Mouse (Mus musculus) hindbrain, embryonic 16.5 days (tissue): ENCODE data around the gene Gpx6. TPM values are rescaled to one million over a fixed set of nuclear protein-coding genes. Genes with fewer than 3 reads are reported as not detected.

Experiments
- ATAC-seq: fragments of 200-750 bp; cut with Nextera tagmentation; 2 replicates; pipeline ENCODE4 v1.8.0; 2017; ENCODE audit warnings: moderate TSS enrichment, moderate library complexity
- H3K27ac ChIP-seq: fragments of 300-500 bp; sonication (generic); 2 replicates; pipeline ENCODE4 v1.5.1; 2014; ENCODE audit warnings: low read depth, mild to moderate bottlenecking, control low read depth, low read length, moderate library complexity
- H3K27me3 ChIP-seq: fragments of 300-500 bp; sonication (generic); replicated peaks from 2 replicates; pipeline ENCODE4 v1.6.1; 2014; ENCODE audit warnings: low read length; ENCODE audit not compliant: control insufficient read depth, insufficient read depth
- H3K36me3 ChIP-seq: fragments of 300-500 bp; sonication (generic); 2 replicates; pipeline ENCODE4 v1.6.1; 2014; ENCODE audit warnings: mild to moderate bottlenecking, low read length, moderate library complexity, mixed read lengths; ENCODE audit not compliant: control insufficient read depth, insufficient read depth
- H3K4me1 ChIP-seq: fragments of 300-500 bp; sonication (generic); 2 replicates; pipeline ENCODE4 v1.6.1; 2014; ENCODE audit warnings: low read depth, low read length; ENCODE audit not compliant: control insufficient read depth, insufficient read depth
- H3K4me2 ChIP-seq: fragments of 300-500 bp; sonication (generic); 2 replicates; pipeline ENCODE4 v1.6.1; 2014; ENCODE audit warnings: mild to moderate bottlenecking, low read length, control low read depth, moderate library complexity
- H3K4me3 ChIP-seq: fragments of 300-500 bp; sonication (generic); 2 replicates; pipeline ENCODE4 v1.5.1; 2014; ENCODE audit warnings: mild to moderate bottlenecking, low read length, control low read depth, moderate library complexity
- H3K9ac ChIP-seq: fragments of 300-500 bp; sonication (generic); 2 replicates; pipeline ENCODE4 v1.6.1; 2014; ENCODE audit warnings: low read depth, mild to moderate bottlenecking, control low read depth, low read length, moderate library complexity
- H3K9me3 ChIP-seq: fragments of 300-500 bp; sonication (generic); 2 replicates; pipeline ENCODE4 v1.6.1; 2014; ENCODE audit warnings: mild to moderate bottlenecking, low read length, moderate library complexity; ENCODE audit not compliant: control insufficient read depth
- WGBS: fragments of 180-500 bp; shearing (Covaris S2); extraction: QIAGEN DNeasy Blood & Tissue Kit; methylation state at CpG from one replicate; pipeline ENCODE4 v1.1.7; 2014; 5-methylcytosine and 5-hydroxymethylcytosine counted together
- polyA plus RNA-seq: library from polyadenylated mRNA; unstranded; fragments of >200 nt; fragmentation: Nextera tagmentation; extraction: Ambion mirVana; gene quantifications from 2 replicates; pipeline ENCODE4 v1.2.1, GENCODE M21; 2015

The Gpx6 gene
- polyA plus RNA-seq: 0.26 and 0.64 TPM in 2 replicates

DNA sequence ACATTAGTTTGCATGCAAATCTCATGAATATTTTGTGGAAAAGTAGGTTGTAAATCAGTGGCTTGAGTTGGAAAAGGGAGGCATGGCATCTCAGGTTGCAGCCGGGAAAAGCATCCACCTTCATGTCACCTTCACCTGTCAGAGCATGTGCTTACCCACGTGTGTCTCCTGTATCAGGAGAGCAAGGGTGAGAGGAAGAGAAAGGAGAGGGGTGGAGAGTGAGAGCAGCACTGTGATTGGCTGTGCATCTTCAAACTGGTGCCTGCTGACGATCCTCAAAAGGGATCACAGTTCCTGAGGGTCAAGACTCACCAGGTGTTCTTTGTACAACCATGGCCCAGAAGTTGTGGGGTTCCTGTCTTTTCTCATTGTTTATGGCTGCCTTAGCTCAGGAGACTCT is at the start of gene Gpx6:
Gene Gpx6, plus strand, starts transcription at position 200 of the 400 bp plus-strand sequence.
- Histone ChIP-seq H3K27ac (no peak within 1 kb of the TSS), H3K9ac (no peak within 1 kb of the TSS), H3K27me3 (no peaks in the 10 kb centered on the region), H3K4me3 (no peak within 1 kb of the TSS), H3K4me2 (no peak within 1 kb of the TSS), H3K9me3 (no peaks in the 10 kb centered on the region), H3K4me1 (no peaks in the 10 kb centered on the region), H3K36me3 (no peaks in the 10 kb centered on the region)
- ATAC-seq: no peak
- 18% methylated on average over 3 of the region's 3 CpGs for WGBS

DNA sequence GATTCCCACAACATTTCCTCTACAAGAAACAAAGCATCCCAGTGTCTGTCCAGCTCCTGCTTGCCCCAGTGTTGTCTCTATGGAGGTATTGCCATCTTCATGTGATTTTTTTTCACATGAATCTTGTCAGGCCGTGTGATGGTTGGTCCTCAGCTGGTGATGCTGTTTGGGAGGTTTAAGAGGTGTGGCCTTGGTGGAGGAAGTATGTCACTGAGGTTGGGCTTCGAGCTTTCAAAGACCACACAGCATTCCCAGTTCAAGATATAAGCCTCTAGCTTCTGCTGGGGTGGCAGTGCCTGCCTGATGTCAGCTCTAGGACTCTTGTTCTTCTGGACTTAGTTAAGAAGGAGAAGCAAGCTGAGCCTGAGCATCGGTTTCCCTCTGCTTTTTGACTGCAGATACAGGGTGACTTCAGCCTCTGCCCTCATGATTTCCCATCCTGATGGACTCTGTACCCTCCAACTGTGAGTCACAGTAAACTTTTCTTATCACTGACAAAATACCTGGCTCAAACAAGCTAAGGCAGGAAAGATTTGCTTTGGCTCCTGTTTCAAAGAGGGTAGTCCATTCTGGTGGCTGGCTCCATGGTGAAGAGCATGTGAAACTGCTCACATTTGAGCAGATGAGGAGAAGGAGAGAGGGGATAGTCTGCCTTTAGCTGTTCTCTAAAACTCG is 49.0 kb upstream of the Gpx6 start:
- H3K9ac ChIP-seq: no peak overlapping the region
- H3K4me1 ChIP-seq: peaks cover 6% of the 10 kb centered on the region
- H3K27ac ChIP-seq: no peak overlapping the region
- H3K4me3 ChIP-seq: no peak overlapping the region
- peak overlapping the region; percentile 45; the same call in 1 of the 2 replicates for H3K4me2 ChIP-seq
- H3K36me3 ChIP-seq: no peaks in the 10 kb centered on the region
- no peak for ATAC-seq
- WGBS: 72% methylated on average over 4 of the region's 4 CpGs
- H3K27me3 ChIP-seq: peaks cover 10% of the 10 kb centered on the region; the same call in 1 of the 2 replicates
- H3K9me3 ChIP-seq: no peaks in the 10 kb centered on the region

DNA sequence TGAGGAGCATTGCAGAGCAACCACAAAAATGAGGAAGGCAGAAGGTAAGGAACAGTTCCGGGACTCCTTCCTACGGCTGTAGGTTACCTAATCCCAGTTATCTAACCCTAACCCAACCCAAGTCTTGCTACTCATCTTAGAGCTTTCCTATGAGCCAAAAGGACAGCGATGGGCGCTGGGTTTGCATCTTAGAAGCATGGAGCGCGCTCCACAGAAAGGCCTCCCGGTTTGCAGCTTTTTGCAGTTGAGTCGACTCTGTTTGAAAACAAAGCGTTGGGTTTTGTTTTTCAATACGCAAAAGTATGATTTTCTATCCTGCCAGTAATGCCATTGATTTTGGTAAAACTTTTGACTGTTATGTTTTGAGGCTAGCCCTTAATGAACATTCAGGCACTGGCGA is 48.0 kb upstream of the Gpx6 start:
- no peak overlapping the region for H3K9ac ChIP-seq
- peak overlapping the region; percentile 45 for H3K4me2 ChIP-seq
- peaks cover 6% of the 10 kb centered on the region for H3K4me1 ChIP-seq
- no peak for ATAC-seq
- H3K36me3 ChIP-seq: no peaks in the 10 kb centered on the region
- H3K27ac ChIP-seq: no peak overlapping the region
- no peaks in the 10 kb centered on the region for H3K9me3 ChIP-seq
- peaks cover 10% of the 10 kb centered on the region; the same call in 1 of the 2 replicates for H3K27me3 ChIP-seq
- WGBS: 3% methylated on average over 11 of the region's 11 CpGs
- peak overlapping the region; percentile 44 for H3K4me3 ChIP-seq

DNA sequence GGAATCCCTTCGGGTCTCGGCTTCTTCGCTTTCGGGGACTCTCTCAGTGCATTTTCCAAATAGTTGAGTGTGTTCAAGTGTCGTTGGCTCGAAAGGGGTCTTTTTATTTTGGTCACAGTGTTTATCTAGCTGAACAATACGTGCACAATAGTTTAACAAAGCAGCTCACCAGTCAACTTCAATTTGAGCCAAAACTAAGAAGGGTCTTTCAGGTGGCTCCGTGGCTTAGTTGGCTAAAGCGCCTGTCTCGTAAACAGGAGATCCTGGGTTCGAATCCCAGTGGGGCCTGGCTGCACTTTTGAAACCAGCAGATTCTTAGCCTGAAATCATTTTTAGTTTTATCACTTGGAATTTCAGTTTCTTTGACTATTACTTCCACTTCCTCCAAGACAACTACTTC is 47.6 kb upstream of the Gpx6 start:
- Histone ChIP-seq H3K36me3 (no peaks in the 10 kb centered on the region), H3K4me2 (peak overlapping the region; percentile 45), H3K9ac (no peak overlapping the region), H3K27me3 (peaks cover 10% of the 10 kb centered on the region; the same call in 1 of the 2 replicates), H3K27ac (no peak overlapping the region), H3K9me3 (no peaks in the 10 kb centered on the region), H3K4me1 (peaks cover 6% of the 10 kb centered on the region), H3K4me3 (peak overlapping the region; percentile 44)
- ATAC-seq: no peak
- 1% methylated on average over 11 of the region's 11 CpGs for WGBS

DNA sequence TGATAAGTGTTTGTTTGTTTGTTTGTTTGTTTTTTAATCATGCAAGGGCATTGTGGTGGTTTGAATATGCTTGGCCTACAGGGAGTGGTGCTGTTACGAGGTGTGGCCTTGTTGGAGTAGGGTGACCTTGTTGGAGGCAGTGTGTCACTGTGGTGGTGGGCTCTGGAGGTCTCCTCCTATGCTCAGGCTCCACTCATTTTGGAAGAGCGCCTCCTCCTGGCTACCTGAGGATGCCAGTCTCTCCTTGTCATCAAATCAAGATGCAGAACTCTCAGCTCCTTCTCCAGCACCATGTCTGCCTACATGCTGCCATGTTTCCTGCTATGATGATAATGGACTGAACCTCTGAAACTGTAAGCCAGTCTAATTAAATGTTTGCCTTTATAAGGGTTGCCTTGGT is 46.2 kb upstream of the Gpx6 start:
- Histone ChIP-seq H3K27ac (no peak overlapping the region), H3K9ac (no peak overlapping the region), H3K9me3 (no peaks in the 10 kb centered on the region), H3K4me3 (no peak overlapping the region), H3K27me3 (peaks cover 10% of the 10 kb centered on the region; the same call in 1 of the 2 replicates), H3K36me3 (no peaks in the 10 kb centered on the region), H3K4me2 (no peak overlapping the region), H3K4me1 (no peaks in the 10 kb centered on the region)
- no peak for ATAC-seq
- 58% methylated on average over 2 of the region's 2 CpGs for WGBS

DNA sequence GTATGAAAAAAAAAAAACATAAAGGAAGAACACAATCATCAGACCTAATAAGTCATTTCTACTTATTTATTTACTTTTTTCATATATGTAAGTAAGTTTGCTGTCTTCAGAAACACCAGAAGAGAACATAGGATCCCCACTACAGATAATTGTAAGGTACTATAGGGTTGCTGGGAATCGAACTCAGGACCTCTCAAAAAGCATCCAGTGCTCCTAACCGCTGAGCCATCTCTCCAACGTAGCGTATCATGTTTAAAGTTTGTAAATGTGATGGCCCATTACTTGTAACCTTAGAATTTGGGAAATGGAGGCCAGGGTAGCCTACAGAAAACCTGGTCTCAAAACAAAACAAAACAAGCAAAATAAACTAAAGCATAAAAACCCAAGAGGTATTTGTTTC is 44.4 kb upstream of the Gpx6 start:
- Histone ChIP-seq H3K4me2 (peak overlapping the region; percentile 40), H3K27me3 (peaks cover 4% of the 10 kb centered on the region; the same call in 1 of the 2 replicates), H3K9ac (no peak overlapping the region), H3K9me3 (no peaks in the 10 kb centered on the region), H3K27ac (no peak overlapping the region), H3K36me3 (no peaks in the 10 kb centered on the region), H3K4me1 (no peaks in the 10 kb centered on the region), H3K4me3 (no peak overlapping the region)
- ATAC-seq: no peak
- 23% methylated on average over 4 of the region's 4 CpGs for WGBS

DNA sequence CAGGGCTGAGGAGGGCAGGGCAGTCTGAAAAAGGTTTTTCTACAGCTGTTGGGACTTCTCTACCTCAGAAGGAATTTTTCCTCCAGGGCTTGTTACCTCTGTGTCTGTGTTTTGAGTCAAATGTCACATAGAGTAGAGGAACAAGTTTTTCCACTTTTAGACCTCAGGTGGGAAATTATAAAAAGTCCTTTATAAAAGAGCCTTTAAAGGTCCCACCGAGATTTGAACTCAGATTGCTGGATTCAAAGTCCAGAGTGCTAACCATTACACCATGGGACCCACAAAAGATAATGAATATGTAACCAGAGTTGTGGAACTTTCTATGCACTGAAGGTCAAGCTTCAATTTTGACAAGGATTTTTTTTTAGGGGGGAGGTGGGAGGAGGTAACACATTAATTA is 43.7 kb upstream of the Gpx6 start:
- WGBS: 11% methylated on average over 1 of the region's 1 CpGs
- Histone ChIP-seq H3K9ac (no peak overlapping the region), H3K27ac (no peak overlapping the region), H3K36me3 (no peaks in the 10 kb centered on the region), H3K9me3 (no peaks in the 10 kb centered on the region), H3K27me3 (peaks cover under 1% of the 10 kb centered on the region; the same call in 1 of the 2 replicates), H3K4me1 (no peaks in the 10 kb centered on the region), H3K4me3 (peak overlapping the region; percentile 18), H3K4me2 (peak overlapping the region; percentile 40)
- ATAC-seq: no peak

DNA sequence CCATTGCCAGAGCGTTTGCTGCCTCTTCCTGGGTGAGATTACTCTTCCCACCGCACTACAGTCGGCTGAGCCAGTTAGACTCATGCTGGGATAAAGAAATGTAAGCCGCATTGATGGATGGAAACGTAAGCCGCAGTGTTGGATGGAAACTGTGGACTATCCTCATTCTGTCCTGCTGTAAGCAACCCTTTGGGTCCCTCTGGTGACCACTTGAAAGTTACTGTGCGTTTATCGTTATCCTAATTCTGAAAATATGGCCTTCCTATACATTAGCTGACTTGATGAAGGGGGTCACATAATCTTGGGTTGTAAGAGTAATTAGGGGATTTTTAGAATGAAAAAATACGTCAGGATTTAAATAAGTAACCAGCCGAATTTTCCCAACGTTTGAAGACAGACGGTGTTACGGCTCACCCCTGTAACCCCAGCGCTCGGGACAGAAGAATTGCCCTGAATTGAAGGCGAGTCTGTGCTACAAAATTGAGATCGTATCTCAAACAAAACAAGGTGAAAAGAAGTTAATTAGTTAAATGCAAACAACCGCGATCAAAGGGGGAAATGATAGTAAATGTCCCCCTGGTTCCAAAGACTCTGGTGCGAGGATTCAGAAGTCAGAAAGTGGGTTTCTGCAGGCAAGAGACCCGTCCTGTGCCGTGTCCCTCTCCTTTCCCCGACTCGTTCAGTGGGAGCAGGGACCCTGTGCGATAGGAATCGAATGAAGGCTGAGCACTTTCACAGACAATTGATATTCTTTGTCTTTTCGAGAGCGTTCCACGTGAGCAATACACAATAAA is 36.7 kb upstream of the Gpx6 start:
- Histone ChIP-seq H3K4me1 (peaks cover 8% of the 10 kb centered on the region), H3K27me3 (no peaks in the 10 kb centered on the region), H3K36me3 (no peaks in the 10 kb centered on the region), H3K9me3 (no peaks in the 10 kb centered on the region), H3K4me2 (peak overlapping the region; percentile 89), H3K4me3 (peak overlapping the region; percentile 72), H3K27ac (peak overlapping the region; percentile 57), H3K9ac (peak overlapping the region; percentile 59)
- peak; percentile 72 for ATAC-seq
- WGBS: under 1% methylated on average over 29 of the region's 29 CpGs
